Mouse (Mus musculus) liver, adult 2 months (tissue): ENCODE results near the gene Ddx52. TPM values are rescaled to one million over a fixed set of nuclear protein-coding genes. Genes with fewer than 3 reads are reported as not detected.

ENCODE experiments used
- DNase-seq: peaks from one replicate; pipeline ENCODE4 v3.0.0-alpha.2; 2011; ENCODE audit warnings: low read depth, low spot score; ENCODE audit errors: extremely low read depth
- H3K27ac ChIP-seq: fragments of 200-500 bp; replicated peaks from 2 replicates; pipeline ENCODE4 v1.5.1; 2012; ENCODE audit warnings: low read depth, mild to moderate bottlenecking, control low read depth, inconsistent platforms, low read length; ENCODE audit not compliant: insufficient read depth
- H3K27me3 ChIP-seq: fragments of 200-500 bp; 2 replicates; pipeline ENCODE4 v1.6.1; 2012; ENCODE audit warnings: mild to moderate bottlenecking, moderate library complexity, low read length, inconsistent platforms; ENCODE audit not compliant: control insufficient read depth, insufficient read depth
- H3K36me3 ChIP-seq: fragments of 200-500 bp; 2 replicates; pipeline ENCODE4 v1.6.1; 2012; ENCODE audit warnings: low read length, inconsistent platforms; ENCODE audit not compliant: control insufficient read depth, insufficient read depth
- H3K4me1 ChIP-seq: fragments of 200-500 bp; 2 replicates; pipeline ENCODE4 v1.6.1; 2011; ENCODE audit warnings: low read length; ENCODE audit not compliant: control insufficient read depth, insufficient read depth
- H3K4me3 ChIP-seq: fragments of 200-500 bp; 2 replicates; pipeline ENCODE4 v1.5.1; 2011; ENCODE audit warnings: low read depth, mild to moderate bottlenecking, control low read depth, low read length, moderate library complexity; ENCODE audit not compliant: insufficient read depth
- H3K79me2 ChIP-seq: fragments of 200-500 bp; 2 replicates; pipeline ENCODE4 v1.6.1; 2012; ENCODE audit warnings: inconsistent platforms, mild to moderate bottlenecking, low read length, moderate library complexity; ENCODE audit not compliant: control insufficient read depth, insufficient read depth
- H3K9ac ChIP-seq: fragments of 200-500 bp; 2 replicates; pipeline ENCODE4 v1.6.1; 2012; ENCODE audit warnings: low read depth, mild to moderate bottlenecking, control low read depth, inconsistent platforms, low read length
- CTCF ChIP-seq: fragments of 200-500 bp; IDR thresholded peaks from 2 replicates; pipeline ENCODE4 v1.5.1; 2011; ENCODE audit warnings: low read depth, low read length, control low read depth
- POLR2A ChIP-seq: fragments of 200-500 bp; IDR thresholded peaks from 2 replicates; pipeline ENCODE4 v1.6.1; 2011; ENCODE audit warnings: low read length, control low read depth; ENCODE audit not compliant: insufficient read depth; ENCODE audit errors: extremely low read depth
- WGBS: fragments of 180-500 bp; shearing (Covaris S2); methylation state at CpG from one replicate; pipeline ENCODE4 v1.1.7; 2018; 5-methylcytosine and 5-hydroxymethylcytosine counted together
- polyA plus RNA-seq: library from polyadenylated mRNA; depleted of rRNA; stranded (reverse); fragments of >200 nt; gene quantifications from 2 replicates; pipeline ENCODE4 v1.2.3, GENCODE M21; 2012
- total RNA-seq: library from RNA; depleted of rRNA; stranded (reverse); fragments of >200 nt; gene quantifications from 2 replicates; pipeline ENCODE4 v1.2.3, GENCODE M21; 2014

The Ddx52 gene
- total and polyA plus RNA-seq, 2 experiments, result 2.7 to 12.0 TPM

DNA sequence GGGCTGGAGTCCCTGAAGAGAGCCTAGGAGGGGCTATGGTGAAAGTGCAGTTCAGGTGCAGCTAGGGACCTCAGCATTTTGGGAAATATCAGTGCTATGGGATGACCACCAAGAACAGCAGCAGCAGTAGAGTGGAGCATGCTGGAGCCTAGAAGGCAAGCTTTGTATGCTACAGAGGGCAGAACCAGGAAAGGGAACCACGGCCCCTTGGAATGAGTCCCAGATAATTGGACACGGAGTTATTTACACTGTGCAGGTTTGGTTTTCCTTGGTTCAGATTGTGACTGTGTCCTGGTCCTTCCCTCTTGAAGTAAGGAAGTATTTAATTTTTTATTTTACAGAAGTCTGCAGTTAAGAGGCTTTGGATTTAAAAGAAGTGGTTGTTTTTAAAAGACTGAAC lies 51.6 kb downstream of the Ddx52 start:
- H3K27ac ChIP-seq, result no peak overlapping the region
- peaks cover 5% of the 10 kb centered on the region for H3K4me1 ChIP-seq
- TF ChIP-seq CTCF (no peak), POLR2A (no peak)
- DNase-seq, result peak; percentile 75
- H3K9ac ChIP-seq, result no peak overlapping the region
- no peaks in the 10 kb centered on the region for H3K27me3 ChIP-seq
- H3K79me2 ChIP-seq, result no peaks in the 10 kb centered on the region
- no peak overlapping the region for H3K4me3 ChIP-seq
- H3K36me3 ChIP-seq, result peaks cover 58% of the 10 kb centered on the region
- 6% methylated on average over 2 of the region's 2 CpGs for WGBS

DNA sequence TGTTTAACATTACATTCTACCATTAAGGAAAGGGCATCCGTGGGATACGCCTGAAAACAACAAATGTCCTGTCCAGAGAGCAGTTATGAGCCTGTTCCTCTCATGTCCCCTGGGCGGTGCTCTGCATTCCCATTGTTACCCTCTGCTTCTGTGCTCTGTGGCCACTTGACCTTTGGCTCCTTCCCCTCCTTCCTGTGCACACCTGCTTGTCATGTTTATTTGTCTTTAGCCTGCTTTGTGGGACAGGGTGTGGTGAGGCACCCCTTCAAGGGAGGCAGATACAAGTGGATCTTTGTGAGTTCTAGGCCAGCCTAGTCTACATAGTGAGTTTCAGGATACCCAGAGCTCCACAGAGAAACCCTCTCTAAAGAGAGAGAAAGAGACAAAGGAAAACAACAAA lies 52.6 kb downstream of the Ddx52 start:
- Histone ChIP-seq H3K36me3 (peaks cover 59% of the 10 kb centered on the region), H3K9ac (no peak overlapping the region), H3K4me1 (peaks cover 5% of the 10 kb centered on the region), H3K79me2 (no peaks in the 10 kb centered on the region), H3K27ac (no peak overlapping the region), H3K27me3 (no peaks in the 10 kb centered on the region), H3K4me3 (no peak overlapping the region)
- DNase-seq, result peak; percentile 33
- no peak for TF ChIP-seq CTCF
- no peak for TF ChIP-seq POLR2A
- WGBS, result 90% methylated on average over 3 of the region's 3 CpGs

GRCm38 (mm10) chr11:83995535-83995950 lies 53.7 kb downstream of the Ddx52 start:
- WGBS, result 90% methylated on average over 2 of the region's 2 CpGs
- TF ChIP-seq CTCF (no peak), POLR2A (no peak)
- no peak for DNase-seq
- Histone ChIP-seq H3K4me1 (peaks cover 5% of the 10 kb centered on the region), H3K9ac (no peak overlapping the region), H3K27me3 (no peaks in the 10 kb centered on the region), H3K79me2 (no peaks in the 10 kb centered on the region), H3K4me3 (no peak overlapping the region), H3K27ac (no peak overlapping the region), H3K36me3 (peaks cover 58% of the 10 kb centered on the region)

GRCm38 (mm10) chr11:83997171-83997868 lies 55.5 kb downstream of the Ddx52 start:
- H3K36me3 ChIP-seq, result peaks cover 53% of the 10 kb centered on the region
- no peak for DNase-seq

DNA sequence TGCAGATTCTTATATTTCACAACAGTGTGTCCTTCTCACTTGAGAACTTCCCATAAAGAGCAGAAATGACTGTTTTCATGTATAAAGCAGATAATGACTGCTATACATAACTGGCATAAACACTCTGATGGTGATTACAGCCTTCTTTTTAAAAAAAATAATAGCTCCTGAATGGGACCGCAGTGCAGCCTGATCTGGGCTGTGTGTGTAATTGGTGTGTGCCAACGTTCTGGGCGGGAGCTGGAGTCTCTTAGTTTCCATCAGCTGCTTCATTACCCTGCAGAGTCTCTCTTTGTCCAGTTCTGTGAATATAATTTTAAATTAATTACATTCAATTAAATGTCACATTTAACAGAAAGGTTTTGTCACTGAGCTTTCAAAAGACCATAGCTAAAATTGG lies 57.1 kb downstream of the Ddx52 start:
- no peak for DNase-seq
- peaks cover 54% of the 10 kb centered on the region for H3K36me3 ChIP-seq
- WGBS, result 91% methylated on average over 3 of the region's 3 CpGs

More at GRCm38 (mm10) chr11:83997171-83997868, 55.5 kb downstream of the Ddx52 start:
- TF ChIP-seq CTCF, result no peak
- no peak for TF ChIP-seq POLR2A
- Histone ChIP-seq H3K9ac (no peak overlapping the region), H3K4me1 (peaks cover 5% of the 10 kb centered on the region), H3K4me3 (no peak overlapping the region), H3K27me3 (no peaks in the 10 kb centered on the region), H3K27ac (no peak overlapping the region), H3K79me2 (no peaks in the 10 kb centered on the region)
- WGBS, result 76% methylated on average over 5 of the region's 5 CpGs

DNA sequence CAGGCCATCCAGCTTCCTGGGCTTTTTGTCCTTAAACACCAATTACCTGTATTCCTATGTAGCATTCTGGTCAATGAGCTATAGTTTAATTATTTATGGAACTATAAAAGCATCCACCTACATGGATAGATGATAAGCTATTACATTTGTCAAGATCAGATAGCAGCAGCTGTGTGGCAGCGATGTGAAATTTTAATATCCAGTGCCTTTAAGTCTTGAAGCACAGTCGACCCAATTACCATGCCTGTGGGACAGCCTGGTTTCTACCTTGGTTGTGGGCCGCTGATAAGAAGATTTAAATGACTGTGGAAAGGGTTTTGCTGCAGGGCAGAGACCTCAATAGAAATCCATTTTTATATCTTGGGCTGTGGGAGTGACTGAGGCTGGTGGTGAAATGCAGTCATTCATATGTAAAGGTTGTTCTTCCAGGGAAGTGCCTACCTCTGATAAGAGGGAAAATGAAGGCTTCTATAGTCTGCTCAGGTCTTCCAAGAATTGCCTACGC lies 57.6 kb downstream of the Ddx52 start:
- H3K27me3 ChIP-seq, result no peaks in the 10 kb centered on the region
- no peak for TF ChIP-seq POLR2A
- no peak for TF ChIP-seq CTCF
- WGBS, result 91% methylated on average over 4 of the region's 4 CpGs
- peaks cover 52% of the 10 kb centered on the region for H3K36me3 ChIP-seq
- H3K9ac ChIP-seq, result no peak overlapping the region
- H3K4me3 ChIP-seq, result no peak overlapping the region
- H3K79me2 ChIP-seq, result no peaks in the 10 kb centered on the region
- no peak overlapping the region for H3K27ac ChIP-seq
- no peaks in the 10 kb centered on the region; the same call in 1 of the 2 replicates for H3K4me1 ChIP-seq
- DNase-seq, result no peak

More for the DNA sequence above, 57.1 kb downstream of the Ddx52 start:
- Histone ChIP-seq H3K79me2 (no peaks in the 10 kb centered on the region), H3K4me1 (no peaks in the 10 kb centered on the region; the same call in 1 of the 2 replicates), H3K27me3 (no peaks in the 10 kb centered on the region), H3K27ac (no peak overlapping the region), H3K9ac (no peak overlapping the region), H3K4me3 (no peak overlapping the region)
- TF ChIP-seq CTCF (no peak), POLR2A (no peak)
